34 mouse cellular contexts compared by ENCODE assay signal in genomic region chr13:93639636-93640035, GRCm38 (mm10). TPM values are rescaled to one million over a fixed set of nuclear protein-coding genes. Genes with fewer than 3 reads are reported as not detected.
DNase-seq lines count a peak whose midpoint lies in the region; ATAC-seq lines count a peak whose summit lies in the region.
"Had no signal": no experiment of that assay in that cellular context is flagged by ENCODE, and none has a peak within 500 bp of the region (broad histone marks: within the 10 kb centered on the region; RNA-seq: fewer than 3 reads in every experiment).

No protein-coding gene starts in this region.

- no peak overlapping the region for H3K4me2 ChIP-seq in heart, embryonic 12.5 days
- H3K4me2 ChIP-seq in kidney, embryonic 16.5 days (replicated peaks; ENCODE audit: low read depth, low read length) = no peak overlapping the region
- H3K4me2 ChIP-seq: limb, embryonic 12.5 days; liver, embryonic 13.5 days; neural tube, embryonic 15.5 days; stomach, embryonic 15.5 days had no signal

- no peaks in the 10 kb centered on the region for H3K4me1 ChIP-seq in heart, embryonic 12.5 days (replicated peaks)
- no peaks in the 10 kb centered on the region for H3K4me1 ChIP-seq in kidney, embryonic 16.5 days (ENCODE audit: insufficient read depth, low read length)
- H3K4me1 ChIP-seq: limb, embryonic 12.5 days; liver, embryonic 13.5 days; neural tube, embryonic 15.5 days; stomach, embryonic 15.5 days had no signal

- no peak for ATAC-seq in heart, embryonic 12.5 days (ENCODE audit: insufficient number of reproducible peaks, low FRiP score)
- ATAC-seq in kidney, embryonic 16.5 days (ENCODE audit: low FRiP score, low TSS enrichment) = no peak
- ATAC-seq: forebrain, embryonic 16.5 days; hindbrain, embryonic 16.5 days had no signal

- no peaks in the 10 kb centered on the region for H3K27me3 ChIP-seq in heart, embryonic 12.5 days (replicated peaks)
- no peaks in the 10 kb centered on the region for H3K27me3 ChIP-seq in kidney, embryonic 16.5 days (ENCODE audit: insufficient read depth, low read length)
- H3K27me3 ChIP-seq: limb, embryonic 12.5 days; liver, embryonic 13.5 days; neural tube, embryonic 15.5 days; stomach, embryonic 15.5 days had no signal

- H3K27ac ChIP-seq in heart, embryonic 12.5 days (ENCODE audit: poor library complexity, severe bottlenecking) = no peak overlapping the region
- H3K27ac ChIP-seq in kidney, embryonic 16.5 days (ENCODE audit: low read length) = no peak overlapping the region
- H3K27ac ChIP-seq: gastrocnemius, adult 2 months; heart, adult 2 months; left cerebral cortex, adult 2 months; limb, embryonic 12.5 days; liver, embryonic 13.5 days; macrophage; neural tube, embryonic 15.5 days; stomach, embryonic 15.5 days had no signal

- H3K4me3 ChIP-seq in heart, embryonic 12.5 days = no peak overlapping the region
- H3K4me3 ChIP-seq in kidney, embryonic 16.5 days (ENCODE audit: low read length) = no peak overlapping the region
- H3K4me3 ChIP-seq: erythroblast, embryonic 14.5 days; gastrocnemius, adult 2 months; heart, adult 2 months; left cerebral cortex, adult 2 months; limb, embryonic 12.5 days; liver, embryonic 13.5 days; neural tube, embryonic 15.5 days; stomach, embryonic 15.5 days had no signal

- DNase-seq in heart, adult 11 months = peak; percentile 50
- DNase-seq in kidney, adult 8-10 months = peak; percentile 70 to 86
- DNase-seq in kidney, postnatal 14 days = peak; percentile 67
- no peak for DNase-seq in cerebellum, adult 11 months
- DNase-seq in natural killer cell, adult 2 months (ENCODE audit: low spot score in 2 of 2) = no peak
- DNase-seq: adrenal gland, postnatal 10 days; cerebellum, adult 11-12 months; cerebellum, postnatal 14 days; gastrocnemius, adult 2 months; gastrocnemius, postnatal 36 days; heart, adult 2 months; heart, postnatal 14 days; liver, embryonic 13.5 days; lung, adult 2 months; lung, postnatal 10 days; midbrain, embryonic 14.5 days; retina, postnatal 1 day; right cerebral cortex, postnatal 14 days had no signal

- no peaks in the 10 kb centered on the region for H3K9me3 ChIP-seq in heart, embryonic 12.5 days (replicated peaks)
- H3K9me3 ChIP-seq in kidney, embryonic 16.5 days (ENCODE audit: low read length) = no peaks in the 10 kb centered on the region
- H3K9me3 ChIP-seq: G1E; limb, embryonic 12.5 days; liver, embryonic 13.5 days; neural tube, embryonic 15.5 days; stomach, embryonic 15.5 days had no signal

- no peaks in the 10 kb centered on the region for H3K36me3 ChIP-seq in heart, embryonic 12.5 days
- no peaks in the 10 kb centered on the region for H3K36me3 ChIP-seq in kidney, embryonic 16.5 days (ENCODE audit: insufficient read depth, low read length)
- H3K36me3 ChIP-seq: G1E; limb, embryonic 12.5 days; liver, embryonic 13.5 days; neural tube, embryonic 15.5 days; stomach, embryonic 15.5 days had no signal

- H3K9ac ChIP-seq in heart, embryonic 12.5 days = no peak overlapping the region
- H3K9ac ChIP-seq in kidney, embryonic 16.5 days (replicated peaks; ENCODE audit: low read length) = no peak overlapping the region
- H3K9ac ChIP-seq: limb, embryonic 12.5 days; liver, embryonic 13.5 days; neural tube, embryonic 15.5 days; stomach, embryonic 15.5 days had no signal

- 66% methylated on average over 4 of the region's 4 CpGs for WGBS in heart, embryonic 12.5 days
- 65% methylated on average over 4 of the region's 4 CpGs for WGBS in kidney, embryonic 16.5 days

RNA-seq across cellular contexts. Expression of gene Bhmt, which starts 1.9 kb away (rescaled TPM):
- 0.32 TPM in 1 of 2 replicates, not detected in the other for polyA plus RNA-seq in heart, embryonic 12.5 days (2016; fragmentation: Nextera tagmentation; extraction: Ambion mirVana)
- polyA plus RNA-seq in kidney, embryonic 16.5 days (2015; fragmentation: Nextera tagmentation; extraction: Ambion mirVana) = 0.23 and 0.87 TPM in 2 replicates
- polyA plus RNA-seq: embryonic facial prominence, embryonic 14.5 days; forebrain, embryonic 11.5 days; forebrain, embryonic 16.5 days; G1E; heart, adult 2 months; heart, embryonic 14.5 days; intestine, embryonic 14.5 days; limb, embryonic 12.5 days; macrophage had no signal

RNA-seq across cellular contexts. Expression of gene Bhmt2, which starts 34.5 kb away (rescaled TPM):
- 0.19 and 0.31 TPM in 2 replicates for polyA plus RNA-seq in heart, embryonic 12.5 days (2016; fragmentation: Nextera tagmentation; extraction: Ambion mirVana)
- 9.5 and 10.8 TPM in 2 replicates for polyA plus RNA-seq in kidney, embryonic 16.5 days (2015; fragmentation: Nextera tagmentation; extraction: Ambion mirVana)
- polyA plus RNA-seq: embryonic facial prominence, embryonic 14.5 days; forebrain, embryonic 11.5 days; G1E; heart, adult 2 months; heart, embryonic 14.5 days; hindbrain, embryonic 11.5 days; limb, embryonic 12.5 days; macrophage; midbrain, embryonic 14.5 days; neural tube, embryonic 15.5 days had no signal

RNA-seq across cellular contexts. Expression of gene Dmgdh, which starts 34.6 kb away (rescaled TPM):
- 0.14 and 0.42 TPM in 2 replicates for polyA plus RNA-seq in heart, embryonic 12.5 days (2016; fragmentation: Nextera tagmentation; extraction: Ambion mirVana)
- 2.6 TPM in 2 replicates for polyA plus RNA-seq in kidney, embryonic 16.5 days (2015; fragmentation: Nextera tagmentation; extraction: Ambion mirVana)
- polyA plus RNA-seq: erythroblast, embryonic 14.5 days; G1E; heart, adult 2 months; limb, embryonic 12.5 days; macrophage had no signal

Comparison
In these comparisons a context has a peak if more than half of its experiments do, and no peak if none do; other contexts are left out.
1. DNase-seq: peak in heart, adult 11 months (single experiment), kidney, adult 8-10 months (2 of 2) and kidney, postnatal 14 days (single experiment); none in cerebellum, adult 11 months (single experiment) and natural killer cell, adult 2 months (0 of 2).